Mouse (Mus musculus) liver, embryonic 16.5 days (tissue): Measurements from ENCODE around the gene Golga2. TPM values are rescaled to one million over a fixed set of nuclear protein-coding genes. Genes with fewer than 3 reads are reported as not detected.

Source experiments
- ATAC-seq: fragments of 200-750 bp; cut with Nextera tagmentation; 2 replicates; pipeline ENCODE4 v1.8.0; 2017; ENCODE audit warnings: low read depth, mild to moderate bottlenecking, moderate number of reproducible peaks, moderate library complexity
- H3K27ac ChIP-seq: fragments of 300-500 bp; sonication (generic); 2 replicates; pipeline ENCODE4 v1.5.1; 2014; ENCODE audit warnings: mild to moderate bottlenecking, low read length
- H3K27me3 ChIP-seq: fragments of 300-500 bp; sonication (generic); 2 replicates; pipeline ENCODE4 v1.6.1; 2014; ENCODE audit warnings: low read depth, low read length, mixed read lengths; ENCODE audit not compliant: control insufficient read depth, insufficient read depth
- H3K36me3 ChIP-seq: fragments of 300-500 bp; sonication (generic); 2 replicates; pipeline ENCODE4 v1.6.1; 2014; ENCODE audit warnings: mild to moderate bottlenecking; ENCODE audit not compliant: control insufficient read depth, insufficient read depth
- H3K4me1 ChIP-seq: fragments of 300-500 bp; sonication (generic); 2 replicates; pipeline ENCODE4 v1.6.1; 2014; ENCODE audit warnings: low read depth, low read length, mixed read lengths; ENCODE audit not compliant: control insufficient read depth
- H3K4me2 ChIP-seq: fragments of 300-500 bp; sonication (generic); 2 replicates; pipeline ENCODE4 v1.6.1; 2014; ENCODE audit warnings: low read depth, low read length, mixed read lengths
- H3K4me3 ChIP-seq: fragments of 300-500 bp; sonication (generic); 2 replicates; pipeline ENCODE4 v1.5.1; 2014; ENCODE audit warnings: low read depth, mild to moderate bottlenecking, low read length
- H3K9ac ChIP-seq: fragments of 300-500 bp; sonication (generic); 2 replicates; pipeline ENCODE4 v1.6.1; 2014; ENCODE audit warnings: low read depth, low read length
- H3K9me3 ChIP-seq: fragments of 300-500 bp; sonication (generic); replicated peaks from 2 replicates; pipeline ENCODE4 v1.6.1; 2016; ENCODE audit warnings: low read length; ENCODE audit not compliant: control insufficient read depth
- WGBS: fragments of 180-500 bp; shearing (Covaris S2); extraction: QIAGEN DNeasy Blood & Tissue Kit; methylation state at CpG from one replicate; pipeline ENCODE4 v1.1.7; 2014; ENCODE audit not compliant: insufficient replicate concordance; 5-methylcytosine and 5-hydroxymethylcytosine counted together
- polyA plus RNA-seq: library from polyadenylated mRNA; unstranded; fragments of >200 nt; fragmentation: Nextera tagmentation; extraction: Ambion mirVana; gene quantifications from 2 replicates; pipeline ENCODE4 v1.2.1, GENCODE M21; 2015

Golga2 gene
- polyA plus RNA-seq, 1 experiment from 2014 or later, result 10.0 TPM

DNA sequence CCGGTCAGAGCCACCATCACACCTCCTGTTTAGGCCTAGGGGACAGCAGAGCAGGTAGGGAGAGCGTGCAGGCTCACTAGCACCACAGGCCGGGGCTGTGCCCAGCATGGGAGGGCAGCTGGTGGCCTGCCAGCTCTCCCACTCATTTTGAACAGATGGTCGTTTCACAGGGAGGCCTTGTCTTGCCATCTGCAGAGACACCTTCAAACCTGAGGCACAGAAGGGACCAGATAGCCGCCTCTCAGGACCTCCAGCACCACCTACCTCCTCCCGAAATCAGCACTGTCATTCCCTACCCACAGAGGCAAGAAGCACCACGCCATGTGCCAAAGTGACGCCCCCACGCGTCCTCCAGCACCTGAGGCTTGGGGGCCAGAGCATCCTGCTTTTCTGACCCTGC lies 56.9 kb downstream of the Golga2 start:
- H3K9me3 ChIP-seq, result no peaks in the 10 kb centered on the region
- no peak for ATAC-seq
- no peak overlapping the region for H3K9ac ChIP-seq
- WGBS, result 61% methylated on average over 10 of the region's 10 CpGs
- no peak overlapping the region for H3K4me3 ChIP-seq
- H3K4me1 ChIP-seq, result no peaks in the 10 kb centered on the region
- no peak overlapping the region for H3K27ac ChIP-seq
- no peak overlapping the region for H3K4me2 ChIP-seq
- no peaks in the 10 kb centered on the region for H3K36me3 ChIP-seq
- H3K27me3 ChIP-seq, result no peaks in the 10 kb centered on the region

DNA sequence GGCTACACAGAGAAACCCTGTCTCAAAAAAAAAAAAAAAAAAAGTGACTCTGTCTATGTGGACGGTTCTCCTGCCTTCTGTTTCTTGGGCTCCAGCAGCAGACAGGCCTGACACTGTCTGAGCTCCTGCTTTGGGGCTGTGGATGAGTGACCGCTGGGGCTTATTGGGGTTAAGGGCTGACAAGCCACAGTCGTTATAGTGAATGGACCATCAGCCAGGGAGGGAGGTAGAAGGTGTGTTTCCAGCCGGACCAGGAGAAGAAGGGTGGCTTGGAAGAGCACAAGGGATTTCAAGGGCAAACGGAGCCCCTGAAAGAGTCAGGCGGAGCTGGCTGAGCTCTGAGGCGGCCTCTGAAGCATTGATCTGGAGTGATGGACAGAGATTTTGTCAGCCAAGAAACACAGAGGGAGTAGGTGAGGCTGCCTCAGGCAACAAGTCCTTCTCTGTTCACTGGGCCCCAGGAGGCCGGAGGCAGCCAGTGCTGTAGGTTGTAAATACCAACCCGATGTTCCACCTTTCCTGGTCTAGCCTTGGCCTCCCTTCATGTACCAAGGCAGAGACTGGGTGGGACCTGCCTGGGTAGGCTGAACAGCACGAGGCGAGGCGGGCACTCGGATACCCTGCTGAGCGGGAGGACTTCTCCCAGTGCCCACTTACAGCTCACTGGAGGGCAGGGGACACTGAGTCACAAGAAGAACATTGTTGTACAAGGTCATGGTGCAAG lies 57.6 kb downstream of the Golga2 start:
- Histone ChIP-seq H3K27me3 (peaks cover 4% of the 10 kb centered on the region; the same call in 1 of the 2 replicates), H3K4me1 (no peaks in the 10 kb centered on the region), H3K9me3 (no peaks in the 10 kb centered on the region), H3K27ac (no peak overlapping the region), H3K9ac (no peak overlapping the region), H3K36me3 (no peaks in the 10 kb centered on the region), H3K4me3 (no peak overlapping the region), H3K4me2 (no peak overlapping the region)
- no peak for ATAC-seq
- WGBS, result 61% methylated on average over 14 of the region's 14 CpGs

DNA sequence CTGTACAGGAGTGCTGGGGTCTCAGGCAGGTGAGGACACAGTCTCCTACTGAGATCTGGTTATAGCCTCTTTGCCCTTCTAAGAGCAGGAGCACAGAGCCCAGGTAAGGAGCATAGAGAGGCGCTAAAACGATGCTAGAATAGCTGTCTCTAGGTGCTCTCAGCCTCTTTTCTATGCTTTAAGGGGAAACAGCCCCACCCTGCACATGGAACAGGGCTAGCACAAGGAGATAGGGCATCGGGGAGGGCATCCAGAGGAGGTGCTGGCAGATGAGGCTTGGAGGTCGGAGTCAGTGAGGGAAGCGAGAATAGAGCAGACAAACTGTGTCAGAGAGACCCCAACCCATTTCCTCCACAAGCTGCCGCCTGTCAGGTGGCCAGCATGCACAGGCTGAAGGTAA lies 59.8 kb downstream of the Golga2 start:
- Histone ChIP-seq H3K27ac (no peak overlapping the region), H3K9me3 (no peaks in the 10 kb centered on the region), H3K4me1 (no peaks in the 10 kb centered on the region), H3K36me3 (no peaks in the 10 kb centered on the region), H3K9ac (no peak overlapping the region), H3K4me3 (no peak overlapping the region), H3K27me3 (peaks cover 26% of the 10 kb centered on the region), H3K4me2 (no peak overlapping the region)
- 59% methylated on average over 6 of the region's 6 CpGs for WGBS
- no peak for ATAC-seq

DNA sequence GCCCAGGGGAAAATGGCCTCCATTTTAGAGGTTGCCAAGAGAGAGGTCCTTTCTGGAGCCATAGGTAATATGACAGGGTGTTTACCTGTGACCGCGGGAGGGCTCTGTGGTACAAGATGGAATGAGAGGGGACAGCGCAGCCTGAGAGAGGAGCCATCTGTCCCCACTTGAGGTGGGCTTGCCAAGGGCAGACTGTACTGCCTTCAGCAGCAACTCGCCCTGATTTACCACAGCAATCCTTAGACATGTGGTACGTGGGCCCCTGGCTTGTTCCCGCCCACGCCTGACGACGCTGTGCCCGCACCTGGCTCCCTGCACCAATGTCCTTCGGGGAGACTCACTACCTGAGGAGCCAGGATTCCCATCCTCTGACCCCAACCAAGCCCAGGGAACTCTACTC lies 61.1 kb downstream of the Golga2 start:
- WGBS, result 69% methylated on average over 11 of the region's 11 CpGs
- Histone ChIP-seq H3K27me3 (peaks cover 38% of the 10 kb centered on the region), H3K4me2 (no peak overlapping the region), H3K9ac (no peak overlapping the region), H3K9me3 (no peaks in the 10 kb centered on the region), H3K27ac (no peak overlapping the region), H3K36me3 (no peaks in the 10 kb centered on the region), H3K4me3 (no peak overlapping the region), H3K4me1 (peaks cover 8% of the 10 kb centered on the region; the same call in 1 of the 2 replicates)
- no peak for ATAC-seq

DNA sequence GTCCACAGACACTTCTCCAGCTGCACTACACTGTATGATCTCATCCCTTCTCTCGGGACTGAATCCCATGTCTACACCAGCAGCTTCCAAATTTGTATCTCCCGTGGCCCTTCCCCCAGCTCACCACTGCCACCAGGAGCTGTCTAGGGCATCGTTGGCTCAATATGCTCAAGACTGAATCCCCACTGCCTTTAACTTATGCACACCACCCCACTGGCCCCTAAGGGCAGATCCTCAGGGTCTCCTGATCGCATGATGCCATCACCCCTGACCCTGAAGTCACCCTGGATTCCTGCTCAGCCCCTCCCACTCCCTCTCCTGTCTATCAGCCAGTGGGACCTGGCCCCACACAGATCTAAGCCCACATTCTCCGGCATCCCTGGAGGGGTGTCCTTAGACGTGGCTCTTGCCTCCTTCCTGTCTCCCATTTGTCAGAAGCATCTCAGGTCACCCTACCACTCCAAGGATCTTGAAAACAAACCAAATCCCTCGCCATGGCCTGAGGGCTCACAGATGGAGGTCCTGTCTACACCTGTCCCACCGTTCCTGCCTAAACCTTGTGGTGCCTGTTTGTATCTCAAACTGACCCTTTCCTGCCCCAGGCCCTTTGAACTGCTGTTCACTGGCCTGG lies 62.6 kb downstream of the Golga2 start:
- WGBS, result 49% methylated on average over 8 of the region's 8 CpGs

DNA sequence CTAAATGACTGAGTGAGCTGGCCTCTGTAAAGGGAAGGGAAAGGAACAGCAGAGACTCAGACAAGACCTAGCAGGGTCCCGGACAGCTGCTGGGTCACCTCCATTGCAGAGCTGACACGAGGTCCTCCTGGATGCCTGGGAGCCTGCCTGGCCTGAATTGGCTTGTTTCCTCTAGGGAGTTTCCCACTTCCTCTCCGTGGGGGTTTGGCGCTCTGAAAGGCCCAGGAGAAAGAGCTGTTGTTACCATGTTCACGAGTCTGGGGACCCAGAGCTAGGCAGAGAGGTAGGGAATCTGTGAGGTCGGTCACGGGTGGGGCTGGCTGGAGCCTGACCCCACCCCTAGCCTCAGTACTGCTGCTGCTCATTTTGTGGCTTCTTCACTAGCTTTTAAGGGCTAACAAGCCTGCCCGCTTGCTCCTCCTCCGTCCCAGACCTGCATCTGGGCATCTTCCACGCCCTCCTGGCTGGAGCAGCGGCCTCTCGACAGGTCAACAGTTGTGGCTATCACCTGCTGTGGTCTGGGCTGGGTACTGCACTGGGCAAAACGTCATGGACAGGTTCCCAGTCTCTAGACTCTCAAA lies 63.4 kb downstream of the Golga2 start:
- Histone ChIP-seq H3K4me1 (peaks cover 16% of the 10 kb centered on the region; the same call in 1 of the 2 replicates), H3K27ac (no peak overlapping the region), H3K9ac (no peak overlapping the region), H3K36me3 (no peaks in the 10 kb centered on the region), H3K4me2 (no peak overlapping the region), H3K4me3 (no peak overlapping the region), H3K9me3 (no peaks in the 10 kb centered on the region), H3K27me3 (peaks cover 38% of the 10 kb centered on the region)
- WGBS, result 39% methylated on average over 13 of the region's 13 CpGs
- no peak for ATAC-seq

More for the DNA sequence above, 62.6 kb downstream of the Golga2 start:
- no peaks in the 10 kb centered on the region for H3K36me3 ChIP-seq
- no peak overlapping the region for H3K4me2 ChIP-seq
- H3K27me3 ChIP-seq, result peaks cover 38% of the 10 kb centered on the region
- ATAC-seq, result no peak
- H3K9me3 ChIP-seq, result no peaks in the 10 kb centered on the region
- no peak overlapping the region for H3K27ac ChIP-seq
- H3K4me3 ChIP-seq, result no peak overlapping the region
- H3K9ac ChIP-seq, result no peak overlapping the region
- peaks cover 16% of the 10 kb centered on the region; the same call in 1 of the 2 replicates for H3K4me1 ChIP-seq

DNA sequence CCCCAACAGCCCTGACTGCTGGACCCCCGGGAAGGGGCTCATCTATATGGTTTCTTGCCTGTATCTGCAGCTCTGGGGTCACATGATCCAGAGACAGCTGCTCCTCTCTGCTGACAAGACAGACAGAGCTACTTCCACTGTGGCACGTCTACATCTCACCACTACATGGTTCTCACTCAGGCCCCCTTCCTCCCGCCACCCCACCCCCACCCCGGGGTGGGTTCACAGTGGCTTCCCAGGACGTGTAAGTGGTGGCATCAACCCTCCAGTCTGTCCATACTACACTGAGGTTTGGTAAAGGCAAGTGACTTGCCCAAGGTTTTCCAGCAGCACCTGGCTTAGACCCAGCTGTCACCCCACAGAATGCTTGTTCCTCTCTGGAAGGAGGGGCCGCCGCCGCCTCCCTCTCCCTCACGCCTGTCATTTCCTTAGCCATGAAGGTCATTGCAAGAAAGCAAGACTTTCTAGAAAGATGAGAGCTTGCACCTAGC lies 64.3 kb downstream of the Golga2 start:
- ATAC-seq, result no peak
- H3K4me1 ChIP-seq, result peaks cover 16% of the 10 kb centered on the region
- no peak overlapping the region for H3K9ac ChIP-seq
- no peak overlapping the region for H3K27ac ChIP-seq
- WGBS, result 36% methylated on average over 9 of the region's 9 CpGs
- no peaks in the 10 kb centered on the region for H3K36me3 ChIP-seq
- no peak overlapping the region for H3K4me3 ChIP-seq
- peaks cover 38% of the 10 kb centered on the region for H3K27me3 ChIP-seq
- H3K4me2 ChIP-seq, result no peak overlapping the region
- no peaks in the 10 kb centered on the region for H3K9me3 ChIP-seq

DNA sequence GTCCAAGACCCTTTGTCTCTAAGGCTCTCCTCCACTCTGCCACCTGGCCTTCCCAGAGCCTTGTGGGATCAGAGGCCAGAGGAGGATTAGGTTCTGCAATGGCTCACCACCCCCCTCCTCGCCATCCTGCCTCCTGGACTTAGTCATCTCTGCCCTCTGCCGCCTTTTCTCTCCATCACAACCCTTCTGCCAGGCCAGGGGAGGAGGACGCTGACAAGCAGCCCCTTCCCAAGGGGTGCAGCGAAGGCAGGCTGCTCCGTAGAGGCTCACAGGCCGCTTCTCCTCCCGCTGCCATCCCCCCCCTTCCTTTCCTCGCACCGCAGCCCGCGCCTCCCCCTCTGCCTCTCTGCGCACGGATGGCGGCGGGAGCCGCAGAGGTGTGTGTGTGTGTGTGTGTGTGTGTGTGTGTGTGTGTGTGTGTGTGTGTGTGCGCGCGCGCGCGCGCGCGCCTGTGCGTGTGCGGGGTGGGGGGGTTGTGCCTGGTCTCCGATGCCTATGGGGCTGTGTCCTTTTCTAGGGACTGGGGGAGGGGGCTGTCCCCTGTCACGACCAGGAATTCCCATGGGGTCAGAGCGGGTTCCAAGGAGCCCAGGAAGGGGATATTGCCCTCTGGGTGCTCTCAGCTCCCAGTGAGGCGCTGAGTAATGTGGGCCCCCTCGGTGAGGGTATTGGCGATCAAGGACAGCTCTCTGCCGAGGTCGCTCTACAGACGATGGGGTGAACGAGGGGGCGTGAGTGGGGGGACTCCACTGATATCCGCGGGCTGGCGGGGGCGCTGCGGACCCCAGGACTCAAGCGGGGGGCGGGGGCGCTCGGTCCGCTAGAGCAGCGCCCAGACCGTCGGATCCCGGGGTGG lies 65.2 kb downstream of the Golga2 start, which contains the start of gene Ciz1:
Gene Ciz1 (plus strand): TSS at position 177 of the 856 bp plus-strand sequence.
- H3K4me3 ChIP-seq, result peak within 1 kb of the TSS; percentile 58
- no peaks in the 10 kb centered on the region for H3K36me3 ChIP-seq
- peaks cover 16% of the 10 kb centered on the region for H3K4me1 ChIP-seq
- H3K9me3 ChIP-seq, result no peaks in the 10 kb centered on the region
- H3K4me2 ChIP-seq, result peak within 1 kb of the TSS; percentile 93
- ATAC-seq, result peak; percentile 20; the same call in 1 of the 2 replicates
- WGBS, result 1% methylated on average over 47 of the region's 52 CpGs
- peak within 1 kb of the TSS; percentile 45; the same call in 1 of the 2 replicates for H3K9ac ChIP-seq
- H3K27ac ChIP-seq, result no peak within 1 kb of the TSS
- H3K27me3 ChIP-seq, result peaks cover 38% of the 10 kb centered on the region
